In genomic region chr9:116426269-116426999, GRCm38 (mm10) we compare ENCODE assay signal across 9 mouse cellular contexts.
DNase-seq lines count a peak whose midpoint lies in the region; ATAC-seq lines count a peak whose summit lies in the region.
"Had no signal": no experiment of that assay in that cellular context is flagged by ENCODE, and none has a peak within 500 bp of the region (broad histone marks: within the 10 kb centered on the region; RNA-seq: fewer than 3 reads in every experiment).

No protein-coding gene starts in this region.

- intact Hi-C loops in left cerebral cortex, postnatal 36 days (cut with DNase I): loop anchor here (2.0 kb wide), 2 partner anchors 84 to 126 kb away; no protein-coding TSS in a partner anchor

- peaks cover 15% of the 10 kb centered on the region; the same call in 1 of the 2 replicates for H3K4me1 ChIP-seq in hindbrain, embryonic 10.5 days (replicated peaks)
- H3K4me1 ChIP-seq in hindbrain, embryonic 13.5 days (replicated peaks): no peaks in the 10 kb centered on the region
- H3K4me1 ChIP-seq: stomach, embryonic 15.5 days had no signal

- ATAC-seq in hindbrain, embryonic 13.5 days (ENCODE audit: low FRiP score): no peak
- 0 out of 2 replicates have a peak, but pooled peaks have one; percentile 13 for ATAC-seq in neutrophil, adult 5-6 weeks (ENCODE audit: extremely low read depth, insufficient number of reproducible peaks, low FRiP score, poor library complexity, severe bottlenecking)

- DNase-seq in hindbrain, embryonic 10.5 days (ENCODE audit: low spot score): peak; percentile 74
- DNase-seq in adrenal gland, postnatal 10 days: peak; percentile 87
- DNase-seq in embryo, embryonic 9.5 days (ENCODE audit: extremely low spot score): peak; percentile 70
- peak; percentile 90 for DNase-seq in heart, postnatal 4 days
- peak; percentile 69 to 73 for DNase-seq in left cerebral cortex, postnatal 36 days (ENCODE audit: low spot score in 2 of 2)
- peak; percentile 5 to 8 for DNase-seq in thymus, adult 18-20 months

- H3K27me3 ChIP-seq in hindbrain, embryonic 10.5 days (ENCODE audit: insufficient read depth, poor library complexity, severe bottlenecking): no peaks in the 10 kb centered on the region
- H3K27me3 ChIP-seq in hindbrain, embryonic 13.5 days: no peaks in the 10 kb centered on the region
- H3K27me3 ChIP-seq: stomach, embryonic 15.5 days had no signal

- H3K36me3 ChIP-seq in hindbrain, embryonic 10.5 days: no peaks in the 10 kb centered on the region
- H3K36me3 ChIP-seq in hindbrain, embryonic 13.5 days: no peaks in the 10 kb centered on the region
- H3K36me3 ChIP-seq: stomach, embryonic 15.5 days had no signal

- H3K27ac ChIP-seq in hindbrain, embryonic 10.5 days: no peak overlapping the region
- no peak overlapping the region for H3K27ac ChIP-seq in hindbrain, embryonic 13.5 days
- H3K27ac ChIP-seq: stomach, embryonic 15.5 days had no signal

- 57% methylated on average over 19 of the region's 19 CpGs for WGBS in hindbrain, embryonic 10.5 days
- WGBS in hindbrain, embryonic 13.5 days: 55% methylated on average over 19 of the region's 19 CpGs

- no peak overlapping the region for H3K9ac ChIP-seq in hindbrain, embryonic 13.5 days
- H3K9ac ChIP-seq: stomach, embryonic 15.5 days had no signal

- no peak overlapping the region for H3K4me3 ChIP-seq in hindbrain, embryonic 10.5 days
- no peak overlapping the region for H3K4me3 ChIP-seq in hindbrain, embryonic 13.5 days
- H3K4me3 ChIP-seq: stomach, embryonic 15.5 days had no signal

- no peak overlapping the region for H3K4me2 ChIP-seq in hindbrain, embryonic 13.5 days
- H3K4me2 ChIP-seq: stomach, embryonic 15.5 days had no signal

- H3K9me3 ChIP-seq in hindbrain, embryonic 10.5 days: no peaks in the 10 kb centered on the region
- H3K9me3 ChIP-seq in hindbrain, embryonic 13.5 days: peaks cover 5% of the 10 kb centered on the region; the same call in 1 of the 2 replicates
- H3K9me3 ChIP-seq: stomach, embryonic 15.5 days had no signal

Comparison
In these comparisons a context has a peak if more than half of its experiments do, and no peak if none do; other contexts are left out.
1. DNase-seq: peak in every context shown above with its lines; median percentile 90 in heart, postnatal 4 days; 87 in adrenal gland, postnatal 10 days; 74 in hindbrain, embryonic 10.5 days; 71 in left cerebral cortex, postnatal 36 days; 70 in embryo, embryonic 9.5 days; 6 in thymus, adult 18-20 months.